Mouse (Mus musculus): Measurements from ENCODE around the gene Olfr303.
"Not testable (repeated sequence)": the region's sequence is repeated elsewhere in the genome, so short reads cannot be mapped to it uniquely, and the experiment has no call there.

DNA sequence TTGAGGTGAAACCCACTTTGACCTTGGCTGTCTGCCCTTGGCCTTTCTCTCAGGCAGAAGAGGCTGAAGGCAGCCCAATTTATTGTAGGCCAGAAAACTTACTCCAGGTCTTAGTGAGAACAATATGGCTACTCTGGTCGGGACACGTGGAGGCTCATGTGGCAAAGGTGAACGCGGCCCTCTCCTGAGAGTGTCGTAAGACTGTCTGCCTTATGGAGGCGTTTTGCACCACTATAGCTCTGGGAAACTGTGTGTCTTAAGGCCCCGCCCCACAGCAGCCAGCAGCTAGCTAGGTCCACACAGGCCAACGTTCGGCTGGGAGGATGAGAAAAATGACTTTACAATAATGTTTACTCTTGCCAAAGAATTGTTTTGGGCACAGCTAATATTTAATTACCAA lies 51.3 kb downstream of the Olfr303 start:
- not testable (repeated sequence) for TF ChIP-seq POLR2A, CTCF (IDR thresholded peaks at IDR 0.05; ENCODE audit: extremely low read depth, insufficient read depth, low read length)

All from cortical plate, adult 2 months (tissue).